Mouse (Mus musculus) lung, embryonic 16.5 days (tissue): Measurements from ENCODE around the gene Mixl1. TPM values are rescaled to one million over a fixed set of nuclear protein-coding genes. Genes with fewer than 3 reads are reported as not detected.

Experiments
- ATAC-seq: fragments of 200-750 bp; cut with Nextera tagmentation; 2 replicates; pipeline ENCODE4 v1.8.0; 2017; ENCODE audit warnings: low read depth, mild to moderate bottlenecking, moderate library complexity
- H3K27ac ChIP-seq: fragments of 300-500 bp; sonication (generic); 2 replicates; pipeline ENCODE4 v1.5.1; 2014; ENCODE audit warnings: mild to moderate bottlenecking, control low read depth, low read length
- H3K27me3 ChIP-seq: fragments of 300-500 bp; sonication (generic); 2 replicates; pipeline ENCODE4 v1.6.1; 2014; ENCODE audit warnings: low read depth, low read length, mixed read lengths; ENCODE audit not compliant: control insufficient read depth, insufficient read depth
- H3K36me3 ChIP-seq: fragments of 300-500 bp; sonication (generic); 2 replicates; pipeline ENCODE4 v1.6.1; 2014; ENCODE audit warnings: low read length; ENCODE audit not compliant: control insufficient read depth, insufficient read depth
- H3K4me1 ChIP-seq: fragments of 300-500 bp; sonication (generic); replicated peaks from 2 replicates; pipeline ENCODE4 v1.6.1; 2014; ENCODE audit warnings: low read length, mixed read lengths; ENCODE audit not compliant: control insufficient read depth, insufficient read depth
- H3K4me2 ChIP-seq: fragments of 300-500 bp; sonication (generic); 2 replicates; pipeline ENCODE4 v1.6.1; 2014; ENCODE audit warnings: low read depth, low read length, control low read depth
- H3K4me3 ChIP-seq: fragments of 300-500 bp; sonication (generic); 2 replicates; pipeline ENCODE4 v1.5.1; 2014; ENCODE audit warnings: mild to moderate bottlenecking, low read length, control low read depth
- H3K9ac ChIP-seq: fragments of 300-500 bp; sonication (generic); 2 replicates; pipeline ENCODE4 v1.6.1; 2014; ENCODE audit warnings: low read length, control low read depth
- H3K9me3 ChIP-seq: fragments of 300-500 bp; sonication (generic); 2 replicates; pipeline ENCODE4 v1.6.1; 2016; ENCODE audit warnings: low read length; ENCODE audit not compliant: control insufficient read depth
- WGBS: fragments of 180-500 bp; shearing (Covaris S2); extraction: QIAGEN DNeasy Blood & Tissue Kit; methylation state at CpG from one replicate; pipeline ENCODE4 v1.1.7; 2014; 5-methylcytosine and 5-hydroxymethylcytosine counted together
- polyA plus RNA-seq: library from polyadenylated mRNA; unstranded; fragments of >200 nt; fragmentation: Nextera tagmentation; extraction: Ambion mirVana; gene quantifications from 2 replicates; pipeline ENCODE4 v1.2.1, GENCODE M21; 2015

The Mixl1 gene
- polyA plus RNA-seq = 0.15 and 0.35 TPM in 2 replicates

GRCm38 (mm10) chr1:180696626-180697352 is at the start of gene Mixl1:
Mixl1 (minus strand) TSS chr1:180697034.
- no peaks in the 10 kb centered on the region for H3K36me3 ChIP-seq
- peak; percentile 49 for ATAC-seq
- under 1% methylated on average over 68 of the region's 79 CpGs for WGBS
- H3K27ac ChIP-seq = no peak within 1 kb of the TSS
- H3K27me3 ChIP-seq = peaks cover 38% of the 10 kb centered on the region
- no peaks in the 10 kb centered on the region for H3K9me3 ChIP-seq
- peak within 1 kb of the TSS; percentile 58 for H3K9ac ChIP-seq
- H3K4me1 ChIP-seq = peaks cover 7% of the 10 kb centered on the region
- peak within 1 kb of the TSS; percentile 57 for H3K4me3 ChIP-seq
- H3K4me2 ChIP-seq = peak within 1 kb of the TSS; percentile 85

GRCm38 (mm10) chr1:180729231-180729630 is 32.4 kb upstream of the Mixl1 start:
- ATAC-seq = no peak
- Histone ChIP-seq H3K4me3 (no peak overlapping the region), H3K9me3 (no peaks in the 10 kb centered on the region), H3K9ac (no peak overlapping the region), H3K4me1 (peaks cover 19% of the 10 kb centered on the region), H3K36me3 (peaks cover 1% of the 10 kb centered on the region), H3K27ac (no peak overlapping the region), H3K4me2 (no peak overlapping the region), H3K27me3 (no peaks in the 10 kb centered on the region)
- WGBS = 92% methylated on average over 3 of the region's 3 CpGs

- Histone ChIP-seq H3K4me1 (peaks cover 19% of the 10 kb centered on the region), H3K27ac (peak overlapping the region; percentile 90), H3K9ac (peak overlapping the region; percentile 98), H3K9me3 (no peaks in the 10 kb centered on the region), H3K27me3 (no peaks in the 10 kb centered on the region), H3K36me3 (no peaks in the 10 kb centered on the region), H3K4me3 (peak overlapping the region; percentile 87), H3K4me2 (peak overlapping the region; percentile 71)
- peak; percentile 72 for ATAC-seq
- under 1% methylated on average over 41 of the region's 42 CpGs for WGBS
Measured at GRCm38 (mm10) chr1:180726183-180726582, 29.3 kb upstream of the Mixl1 start.

- Histone ChIP-seq H3K27ac (peak within 1 kb of the TSS; percentile 90), H3K9me3 (no peaks in the 10 kb centered on the region), H3K4me2 (peak within 1 kb of the TSS; percentile 71), H3K4me3 (peak within 1 kb of the TSS; percentile 87), H3K9ac (peak within 1 kb of the TSS; percentile 98), H3K4me1 (peaks cover 19% of the 10 kb centered on the region), H3K36me3 (no peaks in the 10 kb centered on the region), H3K27me3 (no peaks in the 10 kb centered on the region)
- under 1% methylated on average over 51 of the region's 52 CpGs for WGBS
- peak; percentile 97 for ATAC-seq
Measured at GRCm38 (mm10) chr1:180725704-180726179, 28.9 kb upstream of the Mixl1 start, which contains the start of gene Acbd3. Acbd3 (plus strand) TSS chr1:180726043.

- Histone ChIP-seq H3K4me3 (no peak overlapping the region), H3K4me2 (no peak overlapping the region), H3K9ac (no peak overlapping the region), H3K27ac (no peak overlapping the region), H3K27me3 (no peaks in the 10 kb centered on the region), H3K4me1 (peaks cover 19% of the 10 kb centered on the region), H3K36me3 (no peaks in the 10 kb centered on the region), H3K9me3 (no peaks in the 10 kb centered on the region)
- ATAC-seq = no peak
- 12% methylated on average over 1 of the region's 1 CpGs for WGBS
Measured at GRCm38 (mm10) chr1:180723701-180724238, 26.9 kb upstream of the Mixl1 start.

GRCm38 (mm10) chr1:180722608-180723007 is 25.8 kb upstream of the Mixl1 start:
- H3K27ac ChIP-seq = no peak overlapping the region
- H3K36me3 ChIP-seq = no peaks in the 10 kb centered on the region
- H3K27me3 ChIP-seq = no peaks in the 10 kb centered on the region
- ATAC-seq = no peak
- peaks cover 12% of the 10 kb centered on the region for H3K4me1 ChIP-seq
- H3K4me3 ChIP-seq = no peak overlapping the region
- H3K4me2 ChIP-seq = no peak overlapping the region
- WGBS = 61% methylated on average over 1 of the region's 1 CpGs
- no peak overlapping the region for H3K9ac ChIP-seq
- H3K9me3 ChIP-seq = no peaks in the 10 kb centered on the region

GRCm38 (mm10) chr1:180719951-180720689 is 23.3 kb upstream of the Mixl1 start:
- peak; percentile 58; the same call in 1 of the 2 replicates for ATAC-seq

GRCm38 (mm10) chr1:180719483-180719882 is 22.6 kb upstream of the Mixl1 start:
- no peaks in the 10 kb centered on the region for H3K36me3 ChIP-seq
- H3K4me1 ChIP-seq = no peaks in the 10 kb centered on the region
- no peaks in the 10 kb centered on the region for H3K27me3 ChIP-seq
- H3K4me2 ChIP-seq = no peak overlapping the region
- H3K9ac ChIP-seq = no peak overlapping the region
- no peak overlapping the region for H3K4me3 ChIP-seq
- H3K27ac ChIP-seq = no peak overlapping the region
- WGBS = 49% methylated on average over 6 of the region's 6 CpGs
- ATAC-seq = no peak
- H3K9me3 ChIP-seq = no peaks in the 10 kb centered on the region

More at GRCm38 (mm10) chr1:180719951-180720689, 23.3 kb upstream of the Mixl1 start:
- Histone ChIP-seq H3K36me3 (no peaks in the 10 kb centered on the region), H3K4me3 (no peak overlapping the region), H3K27me3 (no peaks in the 10 kb centered on the region), H3K4me2 (no peak overlapping the region), H3K27ac (no peak overlapping the region), H3K4me1 (peaks cover 3% of the 10 kb centered on the region), H3K9ac (no peak overlapping the region), H3K9me3 (no peaks in the 10 kb centered on the region)
- WGBS = 38% methylated on average over 5 of the region's 5 CpGs

GRCm38 (mm10) chr1:180718756-180719155 is 21.9 kb upstream of the Mixl1 start:
- 73% methylated on average over 5 of the region's 5 CpGs for WGBS
- Histone ChIP-seq H3K4me2 (no peak overlapping the region), H3K9ac (no peak overlapping the region), H3K27ac (no peak overlapping the region), H3K36me3 (no peaks in the 10 kb centered on the region), H3K27me3 (no peaks in the 10 kb centered on the region), H3K4me1 (no peaks in the 10 kb centered on the region), H3K9me3 (no peaks in the 10 kb centered on the region), H3K4me3 (no peak overlapping the region)
- ATAC-seq = no peak
